Mouse (Mus musculus) macrophage (primary cell): Measurements from ENCODE around the gene Acap1. TPM values are rescaled to one million over a fixed set of nuclear protein-coding genes. Genes with fewer than 3 reads are reported as not detected.

ENCODE experiments used
- H3K27ac ChIP-seq: fragments of 350-480 bp; formaldehyde crosslinking; 2 replicates; pipeline ENCODE4 v1.9.0; 2021
- H3K36me3 ChIP-seq: fragments of 350-480 bp; formaldehyde crosslinking; 2 replicates; pipeline ENCODE4 v1.9.0; 2021; ENCODE audit errors: inconsistent target
- H3K4me3 ChIP-seq: fragments of 350-480 bp; formaldehyde crosslinking; 2 replicates; pipeline ENCODE4 v1.9.0; 2021; ENCODE audit errors: inconsistent target
- H3K79me2 ChIP-seq: fragments of 350-480 bp; formaldehyde crosslinking; 2 replicates; pipeline ENCODE4 v1.9.0; 2021; ENCODE audit errors: inconsistent target
- WGBS: methylation state at CpG from one replicate; pipeline ENCODE4 v1.1.7; 2026; ENCODE audit warnings: inconsistent platforms; ENCODE audit not compliant: missing documents; 5-methylcytosine and 5-hydroxymethylcytosine counted together
- polyA plus RNA-seq: library from polyadenylated mRNA; stranded (reverse); fragments of 250-400 nt; gene quantifications from 3 replicates; pipeline ENCODE4 v1.2.4, GENCODE M21; 2018; ENCODE audit warnings: inconsistent platforms

Gene Acap1
- polyA plus RNA-seq, 1 experiment from 2014 or later = 0.62 TPM

DNA sequence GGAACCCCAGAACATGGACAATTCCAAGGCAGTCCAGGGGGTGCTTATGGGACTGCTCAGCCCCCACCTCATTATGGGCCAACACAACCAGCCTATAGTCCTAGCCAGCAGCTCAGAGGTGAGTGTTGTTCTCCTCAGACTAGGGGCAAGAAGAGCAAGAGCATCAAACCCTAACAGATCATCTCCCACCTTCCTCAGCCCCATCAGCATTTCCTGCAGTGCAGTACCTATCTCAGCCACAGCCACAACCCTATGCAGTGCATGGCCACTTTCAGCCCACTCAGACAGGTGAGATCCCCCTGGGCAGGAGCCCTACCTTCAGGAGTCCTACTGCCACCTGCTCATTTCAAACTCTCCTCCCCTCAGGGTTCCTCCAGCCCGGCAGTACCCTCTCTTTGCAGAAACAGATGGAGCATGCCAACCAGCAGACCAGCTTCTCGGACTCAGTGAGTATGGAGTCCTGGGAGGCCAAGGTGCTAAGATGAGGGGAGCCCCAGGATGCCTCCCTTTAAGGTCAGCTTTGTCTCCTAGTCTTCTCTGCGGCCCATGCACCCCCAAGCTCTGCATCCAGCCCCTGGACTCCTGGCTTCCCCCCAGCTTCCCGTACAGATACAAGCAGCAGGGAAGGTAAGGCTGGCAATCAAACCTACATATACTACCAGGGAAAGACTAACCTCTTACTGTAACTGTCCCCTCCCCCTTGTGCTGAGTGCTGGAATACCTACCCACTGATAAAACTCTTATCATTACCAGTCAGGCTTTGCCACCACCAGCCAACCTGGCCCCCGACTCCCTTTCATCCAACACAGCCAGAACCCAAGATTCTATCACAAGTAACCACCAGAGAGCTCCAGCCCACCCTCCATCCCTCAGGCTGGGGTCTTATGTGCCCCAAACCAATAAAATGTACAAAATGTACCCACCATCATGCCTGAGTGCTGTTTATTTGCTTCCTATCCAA lies 20.6 kb upstream of the Acap1 start:
- H3K79me2 ChIP-seq = peaks cover 61% of the 10 kb centered on the region
- no peak overlapping the region for H3K4me3 ChIP-seq
- WGBS = 78% methylated on average over 5 of the region's 5 CpGs
- H3K27ac ChIP-seq = no peak overlapping the region
- H3K36me3 ChIP-seq = peaks cover 48% of the 10 kb centered on the region

GRCm38 (mm10) chr11:69914917-69915430 lies 19.6 kb upstream of the Acap1 start:
- Histone ChIP-seq H3K4me3 (peak overlapping the region; percentile 51), H3K79me2 (peaks cover 57% of the 10 kb centered on the region), H3K36me3 (peaks cover 57% of the 10 kb centered on the region), H3K27ac (no peak overlapping the region)
- WGBS = 64% methylated on average over 9 of the region's 9 CpGs

DNA sequence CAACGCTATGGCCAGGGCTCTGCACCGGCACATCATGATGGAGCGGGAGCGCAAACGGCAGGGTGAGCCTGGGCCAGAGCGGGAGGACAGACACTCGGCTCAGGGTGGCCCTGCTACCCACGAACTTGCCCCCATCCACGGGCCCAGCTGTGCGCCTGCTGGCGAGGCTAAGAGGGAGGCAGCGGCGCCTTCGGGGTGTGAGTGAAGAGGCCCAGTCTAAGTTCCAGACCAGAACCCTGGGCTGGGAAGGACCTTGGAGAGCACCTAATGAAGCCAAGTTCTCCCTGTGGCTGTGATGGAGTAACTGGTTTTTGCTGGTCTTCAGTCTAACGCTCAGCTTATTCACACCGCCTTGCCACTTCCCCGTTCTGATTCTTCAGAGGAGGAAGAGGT lies 19.0 kb upstream of the Acap1 start:
- WGBS = 4% methylated on average over 17 of the region's 17 CpGs
- H3K79me2 ChIP-seq = peaks cover 52% of the 10 kb centered on the region
- H3K4me3 ChIP-seq = peak overlapping the region; percentile 51
- peak overlapping the region; percentile 17; the same call in 1 of the 2 replicates for H3K27ac ChIP-seq
- peaks cover 63% of the 10 kb centered on the region for H3K36me3 ChIP-seq

DNA sequence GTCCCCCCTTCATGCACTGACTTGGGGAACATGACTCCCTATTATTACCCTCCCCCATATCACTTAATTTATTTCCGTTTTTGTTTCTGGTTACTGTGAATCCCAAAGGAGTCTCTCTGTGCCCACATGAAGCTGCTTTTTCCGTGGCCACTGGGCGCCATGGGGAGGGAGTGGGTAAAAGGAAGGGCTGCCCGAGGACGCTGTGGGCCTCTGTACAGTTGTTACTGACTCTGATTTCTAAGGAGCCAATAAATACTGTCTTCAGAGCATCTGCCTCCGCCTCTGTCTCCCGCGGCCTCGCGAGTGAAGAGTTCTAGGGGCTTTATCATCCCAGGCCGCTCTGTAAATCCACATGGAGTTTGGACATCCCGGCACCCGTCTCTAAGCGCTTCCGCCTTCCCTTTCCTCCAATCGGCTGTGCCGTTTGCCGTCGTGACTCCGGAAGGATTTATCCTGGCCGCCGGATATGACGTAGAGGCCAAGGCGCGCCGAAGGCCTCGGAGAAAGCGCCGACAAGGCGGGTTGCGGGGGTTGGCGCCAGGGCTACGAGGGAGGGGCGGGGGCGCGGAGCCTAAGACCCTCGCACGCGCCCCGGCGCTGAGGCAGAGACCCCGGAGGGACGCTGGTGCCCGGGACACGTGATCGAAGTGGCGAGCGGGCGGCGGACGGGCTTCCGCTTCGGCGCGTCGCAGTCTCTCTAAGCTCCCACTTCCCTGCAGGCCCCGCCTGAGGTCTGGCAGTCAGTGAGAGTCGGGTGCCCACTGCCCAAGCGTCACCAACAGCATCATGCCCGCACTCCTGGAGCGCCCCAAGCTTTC lies 18.4 kb upstream of the Acap1 start, which contains the start of gene Gps2:
TSS of gene Gps2 (plus strand) at position 335 of the 818 bp plus-strand sequence.
- Histone ChIP-seq H3K27ac (peak within 1 kb of the TSS; percentile 45), H3K36me3 (peaks cover 68% of the 10 kb centered on the region), H3K4me3 (peak within 1 kb of the TSS; percentile 54), H3K79me2 (peaks cover 46% of the 10 kb centered on the region)
- WGBS = under 1% methylated on average over 49 of the region's 61 CpGs

DNA sequence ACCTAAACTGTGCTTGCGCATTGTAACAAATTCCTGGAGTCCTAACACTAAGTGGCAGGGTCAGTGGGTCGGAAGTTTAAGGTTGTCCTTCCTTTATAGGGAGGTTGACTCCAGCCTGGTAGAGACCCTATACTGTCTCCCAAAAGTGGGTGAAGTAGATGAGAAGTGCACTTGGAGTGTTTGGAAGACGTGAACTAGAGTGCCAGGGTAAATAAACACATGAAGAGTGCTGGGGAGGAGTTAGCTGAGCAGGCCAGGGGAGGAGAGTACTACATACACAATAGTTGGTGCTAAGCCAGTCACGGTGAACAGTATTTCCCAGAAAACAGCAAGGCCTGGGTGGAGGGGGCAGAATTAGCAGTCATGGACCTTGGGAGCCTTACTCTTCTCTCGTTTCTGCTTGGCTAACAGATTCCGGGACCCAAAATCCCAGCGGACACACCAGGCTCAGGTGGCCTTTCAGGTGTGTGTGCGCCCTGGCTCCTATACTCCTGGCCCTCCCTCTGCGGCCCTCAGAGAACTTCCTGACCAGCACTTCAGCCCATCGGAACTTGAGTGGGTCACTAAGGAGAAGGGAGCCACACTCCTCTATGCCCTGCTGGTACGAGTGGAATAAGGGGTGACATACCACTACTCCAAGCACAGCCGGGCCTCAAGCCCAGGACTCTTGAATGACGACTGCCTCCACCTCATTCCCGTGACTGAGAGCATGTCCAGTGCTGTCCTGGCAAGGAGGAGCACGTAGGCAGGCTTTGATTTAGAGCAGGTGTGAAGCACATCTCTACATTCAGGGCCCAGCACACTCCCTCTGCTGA lies 17.6 kb upstream of the Acap1 start:
- H3K36me3 ChIP-seq = peaks cover 68% of the 10 kb centered on the region
- H3K27ac ChIP-seq = peak overlapping the region; percentile 45
- 85% methylated on average over 15 of the region's 15 CpGs for WGBS
- H3K79me2 ChIP-seq = peaks cover 38% of the 10 kb centered on the region
- H3K4me3 ChIP-seq = peak overlapping the region; percentile 54

DNA sequence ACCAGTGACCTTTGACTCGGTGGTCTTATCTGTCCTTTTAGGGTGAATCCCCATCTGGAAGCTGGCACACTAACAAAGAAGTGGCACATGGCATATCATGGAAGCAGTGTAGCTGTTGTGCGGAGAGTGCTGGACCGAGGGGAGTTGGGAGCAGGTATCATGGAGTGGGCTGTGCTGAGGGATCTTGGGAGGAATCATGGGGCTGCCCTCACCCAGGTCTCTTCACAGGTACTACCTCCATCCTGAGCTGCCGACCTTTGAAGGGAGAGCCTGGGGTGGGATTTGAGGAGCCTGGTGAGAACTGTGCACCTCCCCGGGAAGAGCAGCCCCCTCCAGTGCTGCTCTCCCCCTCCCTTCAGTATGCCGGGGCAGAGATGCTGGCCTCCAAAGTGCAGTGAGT lies 16.4 kb upstream of the Acap1 start:
- H3K27ac ChIP-seq = no peak overlapping the region
- 96% methylated on average over 6 of the region's 6 CpGs for WGBS
- no peak overlapping the region for H3K4me3 ChIP-seq
- H3K79me2 ChIP-seq = peaks cover 26% of the 10 kb centered on the region
- H3K36me3 ChIP-seq = peaks cover 70% of the 10 kb centered on the region

GRCm38 (mm10) chr11:69910781-69911560 lies 15.6 kb upstream of the Acap1 start:
- peaks cover 70% of the 10 kb centered on the region for H3K36me3 ChIP-seq
- no peak overlapping the region for H3K4me3 ChIP-seq
- H3K79me2 ChIP-seq = peaks cover 18% of the 10 kb centered on the region
- 94% methylated on average over 17 of the region's 17 CpGs for WGBS
- H3K27ac ChIP-seq = no peak overlapping the region

- WGBS = 89% methylated on average over 8 of the region's 8 CpGs
- Histone ChIP-seq H3K36me3 (peaks cover 72% of the 10 kb centered on the region), H3K79me2 (peaks cover 10% of the 10 kb centered on the region), H3K27ac (no peak overlapping the region), H3K4me3 (no peak overlapping the region)
These were observed 14.8 kb upstream of the Acap1 start for GRCm38 (mm10) chr11:69910177-69910576.

DNA sequence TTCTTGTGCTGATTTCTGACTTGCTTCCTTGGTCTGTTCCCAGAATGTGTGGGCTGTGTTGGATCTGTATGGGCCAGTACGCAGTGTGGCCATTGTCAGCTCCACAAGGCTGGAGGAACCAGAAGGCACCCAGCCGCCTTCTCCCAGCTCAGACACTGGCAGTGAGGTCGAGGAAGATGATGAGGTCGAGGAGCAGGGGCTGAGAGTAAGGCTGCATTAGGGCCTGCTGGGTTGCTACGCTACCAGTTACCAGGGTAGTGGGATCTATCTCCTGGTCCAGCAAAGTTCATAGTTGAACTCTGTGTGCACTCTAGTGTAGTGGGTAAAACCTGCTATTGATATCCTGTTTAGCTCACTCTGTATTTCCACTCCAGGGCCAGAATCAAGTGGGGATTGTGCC lies 13.8 kb upstream of the Acap1 start:
- no peak overlapping the region for H3K4me3 ChIP-seq
- peaks cover under 1% of the 10 kb centered on the region; the same call in 1 of the 2 replicates for H3K79me2 ChIP-seq
- 97% methylated on average over 5 of the region's 5 CpGs for WGBS
- no peak overlapping the region for H3K27ac ChIP-seq
- peaks cover 82% of the 10 kb centered on the region for H3K36me3 ChIP-seq

- H3K4me3 ChIP-seq = no peak overlapping the region
- H3K79me2 ChIP-seq = no peaks in the 10 kb centered on the region
- no peak overlapping the region for H3K27ac ChIP-seq
- peaks cover 87% of the 10 kb centered on the region for H3K36me3 ChIP-seq
- WGBS = 94% methylated on average over 11 of the region's 11 CpGs
These were observed 13.3 kb upstream of the Acap1 start for GRCm38 (mm10) chr11:69908645-69909044.

GRCm38 (mm10) chr11:69904311-69904710 lies 9.0 kb upstream of the Acap1 start:
- Histone ChIP-seq H3K4me3 (no peak overlapping the region), H3K79me2 (no peaks in the 10 kb centered on the region; the same call in 1 of the 2 replicates), H3K36me3 (peaks cover 57% of the 10 kb centered on the region), H3K27ac (no peak overlapping the region)
- WGBS = 92% methylated on average over 9 of the region's 9 CpGs

DNA sequence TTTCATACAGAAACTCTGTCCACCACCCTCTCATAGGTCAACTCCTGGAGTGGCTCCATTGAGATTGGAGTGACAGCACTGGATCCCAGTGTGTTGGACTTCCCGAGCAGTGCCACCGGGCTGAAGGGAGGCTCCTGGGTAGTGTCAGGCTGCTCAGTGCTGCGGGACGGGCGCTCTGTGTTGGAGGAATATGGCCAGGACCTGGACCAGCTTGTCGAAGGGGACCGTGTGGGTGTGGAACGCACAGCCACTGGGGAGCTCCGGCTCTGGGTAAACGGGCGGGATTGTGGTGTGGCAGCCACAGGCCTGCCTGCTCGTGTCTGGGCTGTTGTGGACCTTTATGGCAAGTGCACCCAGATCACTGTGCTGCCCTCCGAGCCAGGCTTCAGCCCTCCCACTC lies 7.6 kb upstream of the Acap1 start:
- WGBS = 98% methylated on average over 9 of the region's 13 CpGs
- Histone ChIP-seq H3K79me2 (no peaks in the 10 kb centered on the region; the same call in 1 of the 2 replicates), H3K36me3 (peaks cover 44% of the 10 kb centered on the region), H3K4me3 (peak overlapping the region; percentile 57; the same call in 1 of the 2 replicates), H3K27ac (no peak overlapping the region)

DNA sequence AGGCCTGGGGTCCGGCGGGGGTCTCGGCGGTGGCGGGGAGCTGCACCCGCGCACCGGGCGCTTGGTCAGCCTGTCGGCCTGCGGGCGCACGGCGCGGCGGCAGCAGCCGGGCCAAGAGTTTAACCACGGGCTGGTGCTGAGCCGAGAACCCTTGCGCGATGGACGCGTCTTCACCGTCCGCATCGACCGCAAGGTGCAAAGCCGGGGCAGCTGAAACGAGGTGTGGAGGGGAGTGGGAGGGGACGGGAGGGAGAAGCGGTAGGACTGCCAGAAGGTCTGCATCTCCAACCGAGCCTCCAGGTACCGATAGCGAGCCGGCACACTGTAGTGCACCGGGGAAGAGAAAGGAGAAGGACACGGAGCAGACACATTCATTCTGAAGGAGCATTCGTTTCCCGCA lies 6.7 kb upstream of the Acap1 start:
- Histone ChIP-seq H3K79me2 (no peaks in the 10 kb centered on the region; the same call in 1 of the 2 replicates), H3K27ac (no peak overlapping the region), H3K36me3 (peaks cover 34% of the 10 kb centered on the region), H3K4me3 (peak overlapping the region; percentile 57)
- 2% methylated on average over 38 of the region's 39 CpGs for WGBS
